Mouse (Mus musculus) myocyte (in vitro differentiated cells): ENCODE measurements at regions not wholly inside any gene's neighbourhood (a gene's known extent, or its start where the extent isn't known, plus 50 kb on each side); places are given as distances from the start of the nearest gene placed in this dataset.
"Not testable (repeated sequence)": the region's sequence is repeated elsewhere in the genome, so short reads cannot be mapped to it uniquely, and the experiment has no call there.

Experiments
- H3K27me3 ChIP-seq: one replicate; pipeline ENCODE4 v1.6.1; 2011; ENCODE audit not compliant: control insufficient read depth, insufficient read depth, insufficient read length
- H3K36me3 ChIP-seq: one replicate; pipeline ENCODE4 v1.6.1; 2011; ENCODE audit not compliant: control insufficient read depth, insufficient read depth
- H3K4me2 ChIP-seq: one replicate; pipeline ENCODE4 v1.6.1; 2011; ENCODE audit warnings: low read depth, control low read depth
- H3K4me3 ChIP-seq: one replicate; pipeline ENCODE4 v1.5.1; 2011; ENCODE audit warnings: mild to moderate bottlenecking, control low read depth, moderate library complexity
- H3K79me2 ChIP-seq: one replicate; pipeline ENCODE4 v1.6.1; 2011; ENCODE audit not compliant: control insufficient read depth, insufficient read depth
- H3ac ChIP-seq: one replicate; pipeline ENCODE4 v1.6.1; 2011; ENCODE audit not compliant: control insufficient read depth, insufficient read length
- CEBPB ChIP-seq: IDR thresholded peaks from 2 replicates; pipeline ENCODE4 v1.6.1; 2011; ENCODE audit warnings: mild to moderate bottlenecking, moderate library complexity; ENCODE audit not compliant: poor library complexity, insufficient read depth, severe bottlenecking
- E2F4 ChIP-seq: IDR thresholded peaks from one replicate; pipeline ENCODE4 v1.6.1; 2011; ENCODE audit warnings: mild to moderate bottlenecking, control low read depth, moderate library complexity; ENCODE audit not compliant: insufficient read depth
- MAX ChIP-seq: IDR thresholded peaks from one replicate; pipeline ENCODE4 v1.6.1; 2011; ENCODE audit warnings: low read depth, mild to moderate bottlenecking, control low read depth
- MYOD1 ChIP-seq, 3 experiments: IDR thresholded peaks; one replicate each; pipeline ENCODE4 v1.6.1; 2011; ENCODE audit warnings: control low read depth in 2 of 3, low read depth in 2 of 3, mild to moderate bottlenecking in 2 of 3, moderate library complexity in 1 of 3; ENCODE audit not compliant: insufficient read length in 2 of 3, control insufficient read depth in 1 of 3
- MYOG ChIP-seq, 3 experiments: IDR thresholded peaks; one replicate each; pipeline ENCODE4 v1.6.1; 2011; ENCODE audit warnings: control low read depth in 2 of 3, low read depth in 2 of 3, mild to moderate bottlenecking in 2 of 3; ENCODE audit not compliant: insufficient read length in 2 of 3, control insufficient read depth in 1 of 3, insufficient read depth in 1 of 3
- POLR2A ChIP-seq: IDR thresholded peaks from one replicate; pipeline ENCODE4 v1.6.1; 2011; ENCODE audit warnings: low read depth, mild to moderate bottlenecking, control low read depth, moderate library complexity; ENCODE audit not compliant: insufficient read length
- POLR2AphosphoS2 ChIP-seq: IDR thresholded peaks from one replicate; pipeline ENCODE4 v1.6.1; 2011; ENCODE audit warnings: low read depth, control low read depth; ENCODE audit not compliant: insufficient read length
- REST ChIP-seq: IDR thresholded peaks from one replicate; pipeline ENCODE4 v1.6.1; 2011; ENCODE audit warnings: mild to moderate bottlenecking, control low read depth, moderate library complexity; ENCODE audit not compliant: insufficient read depth, insufficient read length
- SRF ChIP-seq: IDR thresholded peaks from one replicate; pipeline ENCODE4 v1.6.1; 2011; ENCODE audit warnings: low read depth; ENCODE audit not compliant: control insufficient read depth, insufficient read length
- TCF12 ChIP-seq: IDR thresholded peaks from one replicate; pipeline ENCODE4 v1.6.1; 2011; ENCODE audit warnings: mild to moderate bottlenecking, control low read depth; ENCODE audit not compliant: poor library complexity, insufficient read depth, severe bottlenecking
- TCF3 ChIP-seq: IDR thresholded peaks from one replicate; pipeline ENCODE4 v1.6.1; 2011; ENCODE audit warnings: low read depth, control low read depth; ENCODE audit not compliant: insufficient read length
- USF1 ChIP-seq: IDR thresholded peaks from one replicate; pipeline ENCODE4 v1.6.1; 2011; ENCODE audit warnings: low read depth, mild to moderate bottlenecking, control low read depth, moderate library complexity

GRCm38 (mm10) chr8:5472582-5472981 lies 367.4 kb upstream of the Slc10a2 start:
- no peak overlapping the region for H3ac ChIP-seq
- no peaks in the 10 kb centered on the region for H3K36me3 ChIP-seq
- TF ChIP-seq POLR2A = no peak
- no peak for TF ChIP-seq CEBPB
- no peak for TF ChIP-seq SRF
- TF ChIP-seq REST = no peak
- TF ChIP-seq MYOG (IDR thresholded peaks at IDR 0.05; ENCODE audit: control insufficient read depth in 1 of 3, insufficient read depth in 1 of 3, insufficient read length in 2 of 3, low read depth in 2 of 3) = no peak
- no peak for TF ChIP-seq E2F4
- TF ChIP-seq MYOD1 (IDR thresholded peaks at IDR 0.05; ENCODE audit: control insufficient read depth in 1 of 3, insufficient read length in 2 of 3, low read depth in 2 of 3) = no peak
- TF ChIP-seq USF1 = no peak
- no peak for TF ChIP-seq TCF12
- TF ChIP-seq MAX = no peak
- TF ChIP-seq TCF3 = no peak
- TF ChIP-seq POLR2AphosphoS2 = no peak
- no peaks in the 10 kb centered on the region for H3K79me2 ChIP-seq
- H3K4me3 ChIP-seq = no peak overlapping the region
- no peaks in the 10 kb centered on the region for H3K27me3 ChIP-seq
- no peak overlapping the region for H3K4me2 ChIP-seq

- Histone ChIP-seq H3K79me2 (no peaks in the 10 kb centered on the region), H3ac (no peak overlapping the region), H3K27me3 (no peaks in the 10 kb centered on the region), H3K4me2 (no peak overlapping the region), H3K36me3 (no peaks in the 10 kb centered on the region), H3K4me3 (no peak overlapping the region)
- TF ChIP-seq TCF3 (no peak), MAX (no peak), REST (no peak), E2F4 (no peak), USF1 (no peak), TCF12 (no peak)
Measured at GRCm38 (mm10) chr8:5457619-5458018, 352.5 kb upstream of the Slc10a2 start.

- H3K36me3 ChIP-seq = no peaks in the 10 kb centered on the region
- H3K27me3 ChIP-seq = no peaks in the 10 kb centered on the region
- no peak for TF ChIP-seq TCF3
- no peak for TF ChIP-seq TCF12
- TF ChIP-seq POLR2AphosphoS2 = no peak
- TF ChIP-seq SRF = no peak
- TF ChIP-seq MYOG (IDR thresholded peaks at IDR 0.05; ENCODE audit: control insufficient read depth in 1 of 3, insufficient read depth in 1 of 3, insufficient read length in 2 of 3, low read depth in 2 of 3) = no peak
- no peak for TF ChIP-seq E2F4
- TF ChIP-seq REST = no peak
- TF ChIP-seq POLR2A = no peak
- no peak for TF ChIP-seq MYOD1 (IDR thresholded peaks at IDR 0.05; ENCODE audit: control insufficient read depth in 1 of 3, insufficient read length in 2 of 3, low read depth in 2 of 3)
- no peak for TF ChIP-seq CEBPB
- TF ChIP-seq MAX = no peak
- no peak for TF ChIP-seq USF1
- H3K4me2 ChIP-seq = no peak overlapping the region
- no peak overlapping the region for H3K4me3 ChIP-seq
- H3ac ChIP-seq = no peak overlapping the region
- no peaks in the 10 kb centered on the region for H3K79me2 ChIP-seq
Measured at GRCm38 (mm10) chr8:5453469-5453868, 348.3 kb upstream of the Slc10a2 start.

- not testable (repeated sequence) for H3ac ChIP-seq, H3K27me3 ChIP-seq, H3K79me2 ChIP-seq, H3K36me3 ChIP-seq, H3K4me3 ChIP-seq, H3K4me2 ChIP-seq
Measured at GRCm38 (mm10) chr8:5442243-5442642, 337.1 kb upstream of the Slc10a2 start.

- H3K79me2 ChIP-seq, H3K4me3 ChIP-seq, H3K27me3 ChIP-seq, H3ac ChIP-seq, H3K36me3 ChIP-seq, H3K4me2 ChIP-seq: not testable (repeated sequence)
Measured at GRCm38 (mm10) chr8:5440404-5440803, 335.3 kb upstream of the Slc10a2 start.

- no peak for TF ChIP-seq TCF12
- no peak for TF ChIP-seq CEBPB
- no peak for TF ChIP-seq REST
- no peak for TF ChIP-seq POLR2A
- TF ChIP-seq USF1 = no peak
- no peak for TF ChIP-seq MAX
- no peaks in the 10 kb centered on the region for H3K27me3 ChIP-seq
- H3ac ChIP-seq = no peak overlapping the region
- no peak overlapping the region for H3K4me3 ChIP-seq
- H3K36me3 ChIP-seq = no peaks in the 10 kb centered on the region
- no peaks in the 10 kb centered on the region for H3K79me2 ChIP-seq
- no peak overlapping the region for H3K4me2 ChIP-seq
Measured at GRCm38 (mm10) chr8:5439054-5439453, 333.9 kb upstream of the Slc10a2 start.
